8 mouse cellular contexts compared by ENCODE assay signal in genomic region chr2:104069704-104070185, GRCm38 (mm10). TPM values are rescaled to one million over a fixed set of nuclear protein-coding genes. Genes with fewer than 3 reads are reported as not detected.
DNase-seq lines count a peak whose midpoint lies in the region; ATAC-seq and TF ChIP-seq lines count a peak whose summit lies in the region.

Gene Cd59b, plus strand, starts transcription at chr2:104069849.

- no peaks in the 10 kb centered on the region for H3K27me3 ChIP-seq in erythroblast, embryonic 14.5 days (ENCODE audit: control insufficient read depth)
- no peaks in the 10 kb centered on the region for H3K27me3 ChIP-seq in heart, postnatal 0 days (ENCODE audit: control insufficient read depth, insufficient read depth, low read length)

- TF ChIP-seq CTCF in brain, embryonic 14.5 days (IDR thresholded peaks at IDR 0.05; ENCODE audit: borderline replicate concordance, extremely low read depth, insufficient read depth, insufficient read length): no peak
- no peak for TF ChIP-seq CTCF in heart, postnatal 0 days (IDR thresholded peaks at IDR 0.05; ENCODE audit: low read depth)

- H3K27ac ChIP-seq in heart, postnatal 0 days (ENCODE audit: low read depth): no peak within 1 kb of the TSS

- no peak for TF ChIP-seq EP300 in heart, postnatal 0 days (IDR thresholded peaks at IDR 0.05; ENCODE audit: low read depth)

- peaks cover 8% of the 10 kb centered on the region for H3K9me3 ChIP-seq in erythroblast, embryonic 14.5 days (ENCODE audit: control insufficient read depth, low read length)
- no peaks in the 10 kb centered on the region for H3K9me3 ChIP-seq in heart, postnatal 0 days (replicated peaks; ENCODE audit: control insufficient read depth, low read length)

- H3K4me3 ChIP-seq in erythroblast, embryonic 14.5 days (replicated peaks): peak within 1 kb of the TSS; percentile 69
- peak within 1 kb of the TSS; percentile 44 for H3K4me3 ChIP-seq in heart, postnatal 0 days (ENCODE audit: low read depth, low read length)

- WGBS in heart, postnatal 0 days: 16% methylated on average over 13 of the region's 13 CpGs

- H3K9ac ChIP-seq in heart, postnatal 0 days (replicated peaks; ENCODE audit: low read depth, low read length): peak within 1 kb of the TSS; percentile 25; the same call in 1 of the 2 replicates

- peaks cover 14% of the 10 kb centered on the region for H3K36me3 ChIP-seq in erythroblast, embryonic 14.5 days (ENCODE audit: control insufficient read depth)
- no peaks in the 10 kb centered on the region for H3K36me3 ChIP-seq in heart, postnatal 0 days (replicated peaks; ENCODE audit: control insufficient read depth, insufficient read depth, low read length)

- ATAC-seq in CD4-positive, CD25-positive, alpha-beta regulatory T cell, adult 4 months: peak; percentile 88
- peak; percentile 80 for ATAC-seq in heart, postnatal 0 days (ENCODE audit: insufficient read depth, low read depth)
- peak; percentile 97 for ATAC-seq in megakaryocyte-erythroid progenitor cell, adult 5-6 weeks (replicated peaks; ENCODE audit: low FRiP score, low TSS enrichment, poor library complexity, severe bottlenecking)

- H3K4me1 ChIP-seq in erythroblast, embryonic 14.5 days (ENCODE audit: control insufficient read depth): peaks cover 52% of the 10 kb centered on the region
- peaks cover 7% of the 10 kb centered on the region; the same call in 1 of the 2 replicates for H3K4me1 ChIP-seq in heart, postnatal 0 days (ENCODE audit: control insufficient read depth, insufficient read depth)

- peak; percentile 66 for DNase-seq in brain, embryonic 14.5 days (ENCODE audit: low read depth)
- DNase-seq in heart, postnatal 0 days (ENCODE audit: low spot score): peak; percentile 23
- peak; percentile 66 to 81 for DNase-seq in kidney, postnatal 36 days
- peak; percentile 85 to 87 for DNase-seq in spleen, postnatal 4 days (ENCODE audit: low spot score in 2 of 2)
- no peak for DNase-seq in right cerebral cortex, adult 18-20 months

- peak within 1 kb of the TSS; percentile 57 for H3K4me2 ChIP-seq in heart, postnatal 0 days (ENCODE audit: low read depth, low read length)

- TF ChIP-seq POLR2A in brain, embryonic 14.5 days (IDR thresholded peaks at IDR 0.05; ENCODE audit: borderline replicate concordance, extremely low read depth, insufficient read depth, insufficient read length, poor library complexity, severe bottlenecking): no peak

RNA-seq across cellular contexts. Expression of gene Cd59b, which starts in this region (rescaled TPM):
- polyA plus RNA-seq in CD4-positive, CD25-positive, alpha-beta regulatory T cell, adult 4 months (2017; shearing (Covaris generic)): 1 to 10 TPM in 1 of 2 experiments, not detected in 1; 1.4 TPM
- polyA plus RNA-seq in brain, embryonic 14.5 days (2012; rRNA removed): 1.4 and 2.0 TPM in 2 replicates
- 0.14 and 0.31 TPM in 2 replicates for polyA plus RNA-seq in erythroblast, embryonic 14.5 days (2012)
- total RNA-seq in heart, postnatal 0 days (2014; rRNA removed; ENCODE audit: low replicate concordance): 1.1 and 4.2 TPM in 2 replicates
- polyA plus RNA-seq in heart, postnatal 0 days (2015; fragmentation: Nextera tagmentation; extraction: Ambion mirVana): 1.6 and 2.8 TPM in 2 replicates
- total RNA-seq in megakaryocyte-erythroid progenitor cell, adult 5-6 weeks (2014; fragmentation: Nextera tagmentation): 5.5 and 8.3 TPM in 2 replicates
- total RNA-seq in megakaryocyte-erythroid progenitor cell, adult 5-6 weeks (2017): 23.2 and 31.1 TPM in 2 replicates
